Mouse (Mus musculus) liver, postnatal 0 days (tissue): ENCODE data around the gene Pitpnm2. TPM values are rescaled to one million over a fixed set of nuclear protein-coding genes. Genes with fewer than 3 reads are reported as not detected.

Experiments
- ATAC-seq: fragments of 200-750 bp; cut with Nextera tagmentation; 2 replicates; pipeline ENCODE4 v1.8.0; 2017; ENCODE audit warnings: mild to moderate bottlenecking, moderate library complexity
- DNase-seq: peaks from one replicate; pipeline ENCODE4 v3.0.0-alpha.2; 2016
- H3K27ac ChIP-seq: fragments of 300-500 bp; sonication (generic); 2 replicates; pipeline ENCODE4 v1.5.1; 2014; ENCODE audit warnings: antibody characterized with exemption, moderate library complexity, mild to moderate bottlenecking, low read depth
- H3K27me3 ChIP-seq: fragments of 300-500 bp; sonication (generic); 2 replicates; pipeline ENCODE4 v1.6.1; 2014; ENCODE audit warnings: low read length, control low read depth, mixed read lengths; ENCODE audit not compliant: insufficient read depth
- H3K36me3 ChIP-seq: fragments of 300-500 bp; sonication (generic); replicated peaks from 2 replicates; pipeline ENCODE4 v1.6.1; 2014; ENCODE audit warnings: mild to moderate bottlenecking, control low read depth, low read length, moderate library complexity, mixed read lengths; ENCODE audit not compliant: insufficient read depth
- H3K4me1 ChIP-seq: fragments of 300-500 bp; sonication (generic); 2 replicates; pipeline ENCODE4 v1.6.1; 2014; ENCODE audit warnings: antibody characterized with exemption, mild to moderate bottlenecking, control low read depth; ENCODE audit not compliant: insufficient read depth
- H3K4me2 ChIP-seq: fragments of 300-500 bp; sonication (generic); 2 replicates; pipeline ENCODE4 v1.6.1; 2014; ENCODE audit warnings: low read depth, mild to moderate bottlenecking, low read length, moderate library complexity, mixed read lengths
- H3K4me3 ChIP-seq: fragments of 300-500 bp; sonication (generic); 2 replicates; pipeline ENCODE4 v1.5.1; 2014; ENCODE audit warnings: low read depth, low read length
- H3K9ac ChIP-seq: fragments of 300-500 bp; sonication (generic); replicated peaks from 2 replicates; pipeline ENCODE4 v1.6.1; 2014; ENCODE audit warnings: mild to moderate bottlenecking, moderate library complexity
- H3K9me3 ChIP-seq: fragments of 300-500 bp; sonication (generic); 2 replicates; pipeline ENCODE4 v1.6.1; 2016; ENCODE audit warnings: mild to moderate bottlenecking, control low read depth, low read length, mixed read lengths
- CTCF ChIP-seq: sonication (generic); IDR thresholded peaks from 2 replicates; pipeline ENCODE4 v1.5.1; 2016; ENCODE audit warnings: antibody characterized with exemption, low read depth
- EP300 ChIP-seq: IDR thresholded peaks from 2 replicates; pipeline ENCODE4 v1.6.1; 2016; ENCODE audit warnings: antibody characterized with exemption, low read depth, mild to moderate bottlenecking
- WGBS: fragments of 180-500 bp; shearing (Covaris S2); extraction: QIAGEN DNeasy Blood & Tissue Kit; methylation state at CpG from one replicate; pipeline ENCODE4 v1.1.7; 2014; ENCODE audit not compliant: insufficient replicate concordance; 5-methylcytosine and 5-hydroxymethylcytosine counted together
- polyA plus RNA-seq: library from polyadenylated mRNA; unstranded; fragments of >200 nt; fragmentation: Nextera tagmentation; extraction: Ambion mirVana; gene quantifications from 2 replicates; pipeline ENCODE4 v1.2.1, GENCODE M21; 2015

Pitpnm2 gene
- polyA plus RNA-seq, 1 experiment from 2014 or later = 2.4 TPM

DNA sequence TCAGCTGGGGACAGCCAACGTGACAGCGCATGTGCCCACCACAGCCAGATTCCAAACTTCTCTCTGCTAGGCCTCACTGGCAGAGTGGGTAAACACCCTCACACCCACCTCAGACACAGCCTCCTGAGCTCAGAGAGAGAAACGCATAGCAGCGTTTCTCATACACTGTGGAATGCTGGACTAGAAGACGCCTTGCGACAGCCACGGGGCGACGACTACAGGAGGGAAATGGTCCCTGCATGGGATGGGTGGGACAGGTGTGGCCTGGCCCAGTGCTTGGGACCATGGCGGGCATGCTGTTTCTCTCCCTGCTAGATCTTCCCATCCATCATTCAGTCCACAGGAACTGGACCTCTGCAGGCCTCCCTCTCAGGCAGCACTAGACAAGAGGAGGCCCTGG lies 167.1 kb downstream of the Pitpnm2 start:
- Histone ChIP-seq H3K4me1 (peaks cover 4% of the 10 kb centered on the region; the same call in 1 of the 2 replicates), H3K27me3 (no peaks in the 10 kb centered on the region), H3K4me3 (no peak overlapping the region), H3K36me3 (no peaks in the 10 kb centered on the region), H3K9me3 (no peaks in the 10 kb centered on the region), H3K9ac (no peak overlapping the region; the same call in 1 of the 2 replicates), H3K27ac (no peak overlapping the region), H3K4me2 (no peak overlapping the region)
- TF ChIP-seq EP300 = no peak
- TF ChIP-seq CTCF = 0 out of 2 replicates have a peak, but pooled peaks have one; percentile 18
- DNase-seq = no peak
- no peak for ATAC-seq
- 77% methylated on average over 10 of the region's 10 CpGs for WGBS

DNA sequence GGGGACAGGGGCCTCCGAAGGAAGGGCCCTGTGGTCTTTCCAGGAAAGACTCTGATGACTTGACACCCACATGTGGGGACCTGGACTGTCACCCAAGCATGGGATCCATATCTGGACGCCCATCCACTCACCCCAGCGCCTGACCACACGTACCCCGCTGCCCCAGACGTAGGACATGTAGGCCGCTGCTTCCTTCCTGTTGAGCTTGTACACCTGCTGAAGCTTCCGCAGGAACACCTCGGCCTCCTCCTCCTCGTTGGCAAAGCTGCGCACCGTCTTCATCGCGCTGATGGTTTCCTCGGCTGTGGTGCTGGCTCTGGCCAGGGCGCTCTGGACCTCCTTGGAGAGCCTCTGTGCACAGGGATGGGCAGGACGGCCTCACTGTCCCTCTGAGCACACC lies 169.7 kb downstream of the Pitpnm2 start:
- Histone ChIP-seq H3K4me3 (no peak overlapping the region), H3K9me3 (no peaks in the 10 kb centered on the region), H3K27me3 (no peaks in the 10 kb centered on the region), H3K27ac (no peak overlapping the region), H3K36me3 (no peaks in the 10 kb centered on the region), H3K4me2 (no peak overlapping the region), H3K9ac (no peak overlapping the region), H3K4me1 (peaks cover 22% of the 10 kb centered on the region)
- TF ChIP-seq EP300 = no peak
- TF ChIP-seq CTCF = no peak
- 59% methylated on average over 17 of the region's 17 CpGs for WGBS
- ATAC-seq (no peak), DNase-seq (no peak)

DNA sequence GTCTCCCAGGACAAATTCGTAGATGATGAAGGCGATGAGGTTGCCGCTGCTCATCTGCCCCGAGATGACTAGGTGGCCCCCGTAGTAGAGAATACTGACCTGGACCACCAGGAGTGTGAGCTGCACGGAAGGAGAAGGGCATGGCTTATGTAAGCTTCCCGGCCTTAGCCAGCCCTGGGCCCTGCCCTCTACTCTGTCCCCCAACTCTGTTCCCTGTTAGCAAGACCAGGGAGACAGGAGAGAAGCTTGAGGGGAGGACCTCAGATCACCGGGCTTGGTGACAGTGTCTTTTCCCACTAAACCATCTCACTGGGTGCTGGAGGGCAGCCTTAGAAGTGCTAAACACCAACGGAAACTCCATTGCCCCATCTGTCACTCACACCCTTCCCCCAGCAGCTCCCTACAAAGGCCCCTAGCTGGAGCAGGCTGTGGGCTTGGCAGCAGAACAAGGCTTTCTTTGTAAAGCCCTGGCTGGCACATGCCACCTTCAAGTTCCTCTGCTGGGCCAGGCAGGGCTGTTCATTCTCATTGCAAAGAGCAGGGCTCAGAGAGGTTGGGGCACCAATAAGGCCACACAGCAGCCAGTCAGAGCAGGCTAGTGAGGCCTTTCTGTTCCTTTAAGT lies 170.7 kb downstream of the Pitpnm2 start:
- WGBS = 74% methylated on average over 9 of the region's 9 CpGs
- no peak for TF ChIP-seq CTCF
- no peak for TF ChIP-seq EP300
- Histone ChIP-seq H3K4me1 (peaks cover 25% of the 10 kb centered on the region), H3K36me3 (no peaks in the 10 kb centered on the region), H3K4me3 (no peak overlapping the region), H3K9me3 (no peaks in the 10 kb centered on the region), H3K9ac (no peak overlapping the region), H3K27me3 (no peaks in the 10 kb centered on the region), H3K27ac (peak overlapping the region; percentile 16; the same call in 1 of the 2 replicates), H3K4me2 (no peak overlapping the region)
- no peak for DNase-seq
- no peak for ATAC-seq

DNA sequence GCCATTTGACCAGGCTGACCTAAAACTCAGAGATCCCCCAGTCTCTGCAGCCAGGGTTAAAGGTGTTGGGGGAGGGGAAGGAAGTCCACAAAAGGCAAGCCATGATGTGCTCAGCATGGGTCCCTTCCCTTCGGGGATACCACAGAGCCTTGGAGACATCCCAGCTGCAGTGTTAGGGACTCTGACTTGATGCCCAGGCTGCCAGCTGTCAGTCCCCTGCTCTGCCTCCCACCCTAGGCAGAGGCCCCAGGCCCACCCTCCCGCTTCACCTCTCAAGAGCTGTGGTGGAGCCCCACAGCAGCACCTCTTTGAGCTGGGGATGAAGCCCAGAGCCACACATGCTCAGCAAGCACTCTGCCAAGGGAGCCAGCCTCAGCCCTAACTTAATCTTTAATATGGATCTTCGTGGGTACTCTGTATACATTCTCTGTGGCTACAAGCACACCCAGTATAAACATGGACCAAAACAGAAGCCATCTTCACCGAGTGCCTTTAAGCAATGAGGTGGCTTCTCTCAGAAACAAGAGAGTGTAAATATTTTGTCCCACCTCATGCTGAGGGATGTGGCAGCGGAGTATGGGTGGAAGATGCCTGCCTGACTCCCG lies 171.6 kb downstream of the Pitpnm2 start:
- no peak for ATAC-seq
- peaks cover 30% of the 10 kb centered on the region for H3K4me1 ChIP-seq
- H3K27me3 ChIP-seq = no peaks in the 10 kb centered on the region
- DNase-seq = no peak
- no peaks in the 10 kb centered on the region for H3K36me3 ChIP-seq
- H3K27ac ChIP-seq = no peak overlapping the region
- H3K4me3 ChIP-seq = no peak overlapping the region
- H3K9me3 ChIP-seq = no peaks in the 10 kb centered on the region
- TF ChIP-seq CTCF = no peak
- no peak for TF ChIP-seq EP300
- WGBS = 66% methylated on average over 6 of the region's 6 CpGs
- no peak overlapping the region for H3K4me2 ChIP-seq
- no peak overlapping the region for H3K9ac ChIP-seq

DNA sequence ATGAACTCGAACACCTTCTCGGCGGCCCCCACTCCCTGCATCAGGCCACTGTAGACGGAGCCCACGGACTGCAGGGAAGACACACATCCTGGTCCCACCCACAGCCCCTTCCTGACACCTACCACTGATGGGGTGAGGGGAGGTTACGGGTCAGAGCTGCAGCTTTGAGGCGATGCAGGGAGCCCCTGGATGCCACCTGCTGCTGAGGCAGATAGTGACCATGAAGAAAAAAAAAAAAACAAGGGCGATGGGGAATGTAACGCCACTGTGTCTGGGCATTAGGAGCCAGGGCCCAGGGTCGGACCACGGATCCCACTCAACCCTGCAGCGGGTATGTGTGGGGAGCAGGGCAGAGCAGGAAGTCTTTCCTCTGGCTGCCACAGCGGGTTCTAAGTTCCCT lies 172.3 kb downstream of the Pitpnm2 start:
- 60% methylated on average over 13 of the region's 13 CpGs for WGBS
- no peaks in the 10 kb centered on the region for H3K36me3 ChIP-seq
- TF ChIP-seq CTCF (no peak), EP300 (no peak)
- no peak overlapping the region for H3K4me2 ChIP-seq
- no peak for ATAC-seq
- no peak overlapping the region for H3K9ac ChIP-seq
- no peak overlapping the region for H3K4me3 ChIP-seq
- H3K4me1 ChIP-seq = peaks cover 30% of the 10 kb centered on the region
- DNase-seq = no peak
- no peaks in the 10 kb centered on the region for H3K27me3 ChIP-seq
- no peaks in the 10 kb centered on the region for H3K9me3 ChIP-seq
- H3K27ac ChIP-seq = no peak overlapping the region

DNA sequence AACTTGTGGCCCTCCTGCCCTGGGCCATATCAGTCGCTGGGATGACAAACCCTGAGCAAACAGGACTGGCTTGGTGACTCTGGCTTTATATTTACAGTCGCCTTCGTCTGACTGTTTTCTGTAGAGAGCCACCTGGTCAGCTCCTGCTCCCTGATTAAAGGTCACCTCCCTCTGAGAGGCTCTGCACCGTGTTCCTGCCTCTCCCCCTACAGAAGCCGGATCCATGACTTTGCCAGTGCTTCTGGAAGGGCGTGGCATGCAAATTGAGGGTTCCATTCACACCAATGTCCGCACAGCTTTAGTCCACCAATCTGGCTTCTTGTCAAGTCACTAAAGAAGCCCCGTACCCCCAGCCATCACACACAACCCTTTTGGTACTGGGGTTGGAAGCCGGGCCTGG lies 173.0 kb downstream of the Pitpnm2 start:
- no peak overlapping the region for H3K4me2 ChIP-seq
- peak; percentile 83 for ATAC-seq
- H3K4me3 ChIP-seq = no peak overlapping the region
- peak overlapping the region; percentile 34 for H3K27ac ChIP-seq
- TF ChIP-seq EP300 (no peak), CTCF (no peak)
- WGBS = 60% methylated on average over 9 of the region's 9 CpGs
- H3K9me3 ChIP-seq = no peaks in the 10 kb centered on the region
- H3K9ac ChIP-seq = no peak overlapping the region
- H3K4me1 ChIP-seq = peaks cover 30% of the 10 kb centered on the region
- H3K36me3 ChIP-seq = no peaks in the 10 kb centered on the region
- H3K27me3 ChIP-seq = no peaks in the 10 kb centered on the region
- no peak for DNase-seq
